Mouse (Mus musculus) stomach, embryonic 14.5 days (tissue): ENCODE results near the gene Ptn. TPM values are rescaled to one million over a fixed set of nuclear protein-coding genes. Genes with fewer than 3 reads are reported as not detected.

Experiments used
- ATAC-seq: fragments of 200-750 bp; cut with Nextera tagmentation; 2 replicates; pipeline ENCODE4 v1.8.0; 2017; ENCODE audit warnings: low read depth, moderate TSS enrichment; ENCODE audit not compliant: insufficient number of reproducible peaks, insufficient read depth, low FRiP score
- H3K27ac ChIP-seq: fragments of 300-500 bp; sonication (generic); 2 replicates; pipeline ENCODE4 v1.5.1; 2014; ENCODE audit warnings: mild to moderate bottlenecking, low read length, moderate library complexity, mixed read lengths
- H3K27me3 ChIP-seq: fragments of 300-500 bp; sonication (generic); 2 replicates; pipeline ENCODE4 v1.6.1; 2014; ENCODE audit warnings: low read length, control low read depth, mixed read lengths; ENCODE audit not compliant: control insufficient read depth, insufficient read depth
- H3K36me3 ChIP-seq: fragments of 300-500 bp; sonication (generic); 2 replicates; pipeline ENCODE4 v1.6.1; 2014; ENCODE audit warnings: mild to moderate bottlenecking, control low read depth, low read length, moderate library complexity, mixed read lengths; ENCODE audit not compliant: control insufficient read depth, insufficient read depth
- H3K4me1 ChIP-seq: fragments of 300-500 bp; sonication (generic); 2 replicates; pipeline ENCODE4 v1.6.1; 2014; ENCODE audit warnings: low read length, control low read depth, mixed read lengths; ENCODE audit not compliant: control insufficient read depth, insufficient read depth
- H3K4me2 ChIP-seq: fragments of 300-500 bp; sonication (generic); replicated peaks from 2 replicates; pipeline ENCODE4 v1.6.1; 2014; ENCODE audit warnings: low read depth, low read length, control low read depth
- H3K4me3 ChIP-seq: fragments of 300-500 bp; sonication (generic); 2 replicates; pipeline ENCODE4 v1.5.1; 2014; ENCODE audit warnings: low read depth, low read length, control low read depth
- H3K9ac ChIP-seq: fragments of 300-500 bp; sonication (generic); replicated peaks from 2 replicates; pipeline ENCODE4 v1.6.1; 2014; ENCODE audit warnings: low read depth, mild to moderate bottlenecking, control low read depth, low read length, moderate library complexity, mixed read lengths
- H3K9me3 ChIP-seq: fragments of 300-500 bp; sonication (generic); 2 replicates; pipeline ENCODE4 v1.6.1; 2016; ENCODE audit warnings: low read depth, low read length, control low read depth; ENCODE audit not compliant: control insufficient read depth
- WGBS: fragments of 180-500 bp; shearing (Covaris S2); extraction: QIAGEN DNeasy Blood & Tissue Kit; methylation state at CpG from one replicate; pipeline ENCODE4 v1.1.7; 2014; 5-methylcytosine and 5-hydroxymethylcytosine counted together
- polyA plus RNA-seq: library from polyadenylated mRNA; unstranded; fragments of >200 nt; fragmentation: Nextera tagmentation; extraction: Ambion mirVana; gene quantifications from 2 replicates; pipeline ENCODE4 v1.2.1, GENCODE M21; 2014

The Ptn gene
- polyA plus RNA-seq, result 432 and 471 TPM in 2 replicates

- under 1% methylated on average over 15 of the region's 15 CpGs for WGBS
- Histone ChIP-seq H3K9ac (peak within 1 kb of the TSS; percentile 49), H3K27me3 (no peaks in the 10 kb centered on the region), H3K36me3 (peaks cover 7% of the 10 kb centered on the region; the same call in 1 of the 2 replicates), H3K4me1 (0 out of 2 replicates have a peak, but pooled peaks cover 7% of the 10 kb centered on the region), H3K4me3 (peak within 1 kb of the TSS; percentile 62), H3K4me2 (peak within 1 kb of the TSS; percentile 46), H3K27ac (peak within 1 kb of the TSS; percentile 94), H3K9me3 (no peaks in the 10 kb centered on the region)
- peak; percentile 82 for ATAC-seq
Measured at GRCm38 (mm10) chr6:36809747-36810285, at the start of gene Ptn. Gene Ptn (minus strand): TSS chr6:36810220.

- no peak overlapping the region for H3K4me2 ChIP-seq
- no peaks in the 10 kb centered on the region for H3K9me3 ChIP-seq
- WGBS, result 93% methylated on average over 3 of the region's 3 CpGs
- no peak for ATAC-seq
- H3K27ac ChIP-seq, result 0 out of 2 replicates have a peak overlapping the region, but pooled peaks have one; percentile 7
- H3K4me1 ChIP-seq, result no peaks in the 10 kb centered on the region; the same call in 1 of the 2 replicates
- H3K9ac ChIP-seq, result no peak overlapping the region
- no peaks in the 10 kb centered on the region for H3K27me3 ChIP-seq
- no peak overlapping the region for H3K4me3 ChIP-seq
- no peaks in the 10 kb centered on the region for H3K36me3 ChIP-seq
Measured at GRCm38 (mm10) chr6:36858258-36859041, 48.4 kb upstream of the Ptn start.

- no peak overlapping the region for H3K4me3 ChIP-seq
- no peaks in the 10 kb centered on the region for H3K36me3 ChIP-seq
- ATAC-seq, result no peak
- H3K4me1 ChIP-seq, result no peaks in the 10 kb centered on the region; the same call in 1 of the 2 replicates
- no peak overlapping the region for H3K4me2 ChIP-seq
- H3K27me3 ChIP-seq, result no peaks in the 10 kb centered on the region
- no peak overlapping the region for H3K27ac ChIP-seq
- WGBS, result 57% methylated on average over 6 of the region's 6 CpGs
- H3K9me3 ChIP-seq, result no peaks in the 10 kb centered on the region
- no peak overlapping the region for H3K9ac ChIP-seq
Measured at GRCm38 (mm10) chr6:36857627-36858257, 47.7 kb upstream of the Ptn start.

GRCm38 (mm10) chr6:36850422-36851129, 40.6 kb upstream of the Ptn start:
- Histone ChIP-seq H3K9me3 (no peaks in the 10 kb centered on the region), H3K9ac (no peak overlapping the region), H3K4me1 (no peaks in the 10 kb centered on the region), H3K4me2 (no peak overlapping the region), H3K27me3 (no peaks in the 10 kb centered on the region), H3K4me3 (no peak overlapping the region), H3K36me3 (no peaks in the 10 kb centered on the region), H3K27ac (no peak overlapping the region; the same call in 1 of the 2 replicates)
- 55% methylated on average over 7 of the region's 7 CpGs for WGBS
- ATAC-seq, result peak; percentile 58; the same call in 1 of the 2 replicates

- Histone ChIP-seq H3K4me1 (no peaks in the 10 kb centered on the region), H3K27ac (no peak overlapping the region), H3K4me2 (no peak overlapping the region), H3K9me3 (no peaks in the 10 kb centered on the region), H3K27me3 (no peaks in the 10 kb centered on the region), H3K36me3 (no peaks in the 10 kb centered on the region), H3K4me3 (no peak overlapping the region), H3K9ac (no peak overlapping the region)
- 90% methylated on average over 1 of the region's 1 CpGs for WGBS
- ATAC-seq, result no peak
Measured at GRCm38 (mm10) chr6:36845288-36845687, 35.3 kb upstream of the Ptn start.

- no peak overlapping the region for H3K9ac ChIP-seq
- H3K9me3 ChIP-seq, result no peaks in the 10 kb centered on the region
- no peaks in the 10 kb centered on the region for H3K4me1 ChIP-seq
- H3K36me3 ChIP-seq, result no peaks in the 10 kb centered on the region
- H3K27ac ChIP-seq, result no peak overlapping the region
- WGBS, result 58% methylated on average over 6 of the region's 6 CpGs
- H3K4me2 ChIP-seq, result no peak overlapping the region
- no peak overlapping the region for H3K4me3 ChIP-seq
- no peaks in the 10 kb centered on the region for H3K27me3 ChIP-seq
- no peak for ATAC-seq
Measured at GRCm38 (mm10) chr6:36844258-36844657, 34.2 kb upstream of the Ptn start.

GRCm38 (mm10) chr6:36843031-36843488, 33.0 kb upstream of the Ptn start:
- Histone ChIP-seq H3K4me3 (no peak overlapping the region), H3K27ac (no peak overlapping the region), H3K9me3 (no peaks in the 10 kb centered on the region), H3K4me2 (no peak overlapping the region), H3K27me3 (no peaks in the 10 kb centered on the region), H3K36me3 (no peaks in the 10 kb centered on the region), H3K4me1 (no peaks in the 10 kb centered on the region), H3K9ac (no peak overlapping the region)
- ATAC-seq, result no peak
- WGBS, result 72% methylated on average over 3 of the region's 3 CpGs
